8 mouse cellular contexts compared by ENCODE assay signal in the genomic region with DNA sequence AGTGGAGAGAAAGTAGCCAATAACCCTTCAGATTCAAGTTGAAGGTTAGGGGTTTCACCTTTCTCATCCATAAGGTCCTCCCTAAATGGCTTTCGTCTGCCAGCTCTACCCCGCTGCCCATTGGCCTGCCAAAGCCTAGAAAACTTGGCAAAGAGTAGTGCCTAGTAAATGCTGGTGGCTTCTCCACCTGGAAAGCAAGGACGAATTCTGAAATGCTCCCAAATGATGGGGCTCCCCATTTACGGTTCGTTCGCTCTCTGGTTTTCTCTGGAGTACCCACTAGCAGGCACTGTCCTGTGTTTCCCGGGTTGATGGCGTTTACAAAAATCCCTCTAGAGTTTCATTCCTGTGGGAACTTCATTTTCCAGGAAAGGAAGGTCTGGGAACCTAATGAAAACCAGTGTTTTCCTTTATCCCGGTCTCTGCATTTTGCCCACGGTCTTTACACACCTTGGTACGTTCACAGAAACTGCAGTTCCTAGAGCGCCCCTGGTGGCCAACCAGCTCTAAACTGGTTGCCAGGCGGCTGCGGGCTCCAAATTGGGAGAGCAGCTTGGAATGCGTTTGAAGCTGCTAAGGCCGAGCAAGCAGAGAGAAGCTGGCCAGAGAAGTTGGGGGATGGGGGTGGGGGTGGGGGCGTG. TPM values are rescaled to one million over a fixed set of nuclear protein-coding genes. Genes with fewer than 3 reads are reported as not detected.
DNase-seq lines count a peak whose midpoint lies in the region; ATAC-seq and TF ChIP-seq lines count a peak whose summit lies in the region.

No protein-coding gene starts in this region.

- TF ChIP-seq POLR2A in bone marrow macrophage, adult 2 months (IDR thresholded peaks at IDR 0.05; ENCODE audit: borderline replicate concordance, low read depth, low read length), result no peak

- peak; percentile 80 for TF ChIP-seq CTCF in bone marrow macrophage, adult 2 months (IDR thresholded peaks at IDR 0.05; ENCODE audit: low read depth, low read length)

- WGBS in midbrain, embryonic 11.5 days, result 16% methylated on average over 17 of the region's 17 CpGs

- no peaks in the 10 kb centered on the region for H3K27me3 ChIP-seq in midbrain, embryonic 11.5 days (ENCODE audit: control insufficient read depth, insufficient read depth, low read length)
- H3K27me3 ChIP-seq in splenic B cell, adult 2 months (ENCODE audit: control insufficient read depth, insufficient read depth, low read length, poor library complexity, severe bottlenecking), result no peaks in the 10 kb centered on the region

- H3K9ac ChIP-seq in midbrain, embryonic 11.5 days (ENCODE audit: low read length), result no peak overlapping the region

- H3K4me2 ChIP-seq in midbrain, embryonic 11.5 days, result peak overlapping the region; percentile 75

- no peaks in the 10 kb centered on the region for H3K36me3 ChIP-seq in midbrain, embryonic 11.5 days (ENCODE audit: control insufficient read depth, insufficient read depth, low read length)
- no peaks in the 10 kb centered on the region for H3K36me3 ChIP-seq in splenic B cell, adult 2 months (ENCODE audit: control insufficient read depth, insufficient read depth, low read length, poor library complexity, severe bottlenecking)

- ATAC-seq in midbrain, embryonic 11.5 days (ENCODE audit: low FRiP score), result peak; percentile 58

- DNase-seq in embryo, embryonic 9.5 days (ENCODE audit: extremely low spot score), result peak; percentile 85
- peak; percentile 51 to 81 for DNase-seq in heart, adult 18-20 months
- peak; percentile 42 for DNase-seq in kidney, adult 11 months
- peak; percentile 77 to 85 for DNase-seq in left cerebral cortex, postnatal 36 days (ENCODE audit: low spot score in 2 of 2)
- DNase-seq in midbrain, embryonic 11.5 days (ENCODE audit: low spot score, missing footprints), result peak; percentile 97
- DNase-seq in splenic B cell, adult 2 months (ENCODE audit: low read depth, low spot score), result peak; percentile 9
- no peak for DNase-seq in MN1 (ENCODE audit: low spot score)

- H3K4me1 ChIP-seq in bone marrow macrophage, adult 2 months (ENCODE audit: control insufficient read depth, insufficient read depth, low read length), result no peaks in the 10 kb centered on the region
- H3K4me1 ChIP-seq in midbrain, embryonic 11.5 days (ENCODE audit: control insufficient read depth, insufficient read depth, low read length), result peaks cover 2% of the 10 kb centered on the region

- H3K4me3 ChIP-seq in bone marrow macrophage, adult 2 months (ENCODE audit: insufficient read depth, low read length), result 0 out of 2 replicates have a peak overlapping the region, but pooled peaks have one; percentile 7
- peak overlapping the region; percentile 14 for H3K4me3 ChIP-seq in midbrain, embryonic 11.5 days (ENCODE audit: low read depth, low read length)

- no peak overlapping the region for H3K27ac ChIP-seq in bone marrow macrophage, adult 2 months (ENCODE audit: insufficient read depth, low read depth, low read length)
- no peak overlapping the region for H3K27ac ChIP-seq in midbrain, embryonic 11.5 days (ENCODE audit: low read depth, low read length)

- intact Hi-C loops in left cerebral cortex, postnatal 36 days (cut with DNase I), result loop anchor here (10.0 kb wide), 1 partner anchor 707 kb away; no protein-coding TSS in a partner anchor

- H3K9me3 ChIP-seq in midbrain, embryonic 11.5 days (ENCODE audit: control insufficient read depth, low read length), result no peaks in the 10 kb centered on the region

RNA-seq across cellular contexts. Expression of a gene that starts 1.0 kb away (rescaled TPM):
- polyA plus RNA-seq in bone marrow macrophage, adult 2 months (2012; ENCODE audit: insufficient read depth, insufficient read length, missing spikeins), result not detected in 2 replicates
- total RNA-seq in heart, adult 18-20 months (2021), result under 1 TPM; 0.40 to 0.62 TPM
- total RNA-seq in left cerebral cortex, postnatal 36 days (2021), result 100 to 1,000 TPM; 618 to 709 TPM
- polyA plus RNA-seq in midbrain, embryonic 11.5 days (2014; fragmentation: Nextera tagmentation; extraction: Ambion mirVana), result 1.3 and 2.5 TPM in 2 replicates

RNA-seq across cellular contexts. Expression of a gene that starts 18.5 kb away (rescaled TPM):
- not detected in 2 replicates for polyA plus RNA-seq in bone marrow macrophage, adult 2 months (2012; ENCODE audit: insufficient read depth, insufficient read length, missing spikeins)
- total RNA-seq in heart, adult 18-20 months (2021), result not detected
- 1 to 10 TPM; 2.4 to 3.5 TPM for total RNA-seq in left cerebral cortex, postnatal 36 days (2021)
- polyA plus RNA-seq in midbrain, embryonic 11.5 days (2014; fragmentation: Nextera tagmentation; extraction: Ambion mirVana), result 0.22 and 0.42 TPM in 2 replicates

Comparison
In these comparisons a context has a peak if more than half of its experiments do, and no peak if none do; other contexts are left out.
1. RNA of a gene that starts 1.0 kb away (total RNA-seq): 618 to 709 TPM in left cerebral cortex, postnatal 36 days; 0.40 to 0.62 TPM in heart, adult 18-20 months; every median in the first group is over 100 times any median in the second.